Mouse (Mus musculus) spleen, adult 2 months (tissue): ENCODE measurements around the gene Nrap. TPM values are rescaled to one million over a fixed set of nuclear protein-coding genes. Genes with fewer than 3 reads are reported as not detected.

Source experiments
- DNase-seq, 2 experiments: peaks; one replicate each; pipeline versions ENCODE4 v3.0.0 to v3.0.0-alpha.2; 2012 to 2021; ENCODE audit warnings: low spot score in 2 of 2, low read depth in 1 of 2
- H3K27ac ChIP-seq: fragments of 200-500 bp; 2 replicates; pipeline ENCODE4 v1.5.1; 2012; ENCODE audit warnings: low read length, inconsistent platforms; ENCODE audit not compliant: insufficient read depth
- H3K27me3 ChIP-seq: fragments of 200-500 bp; 2 replicates; pipeline ENCODE4 v1.6.1; 2012; ENCODE audit warnings: mild to moderate bottlenecking, moderate library complexity, low read length, inconsistent platforms; ENCODE audit not compliant: control insufficient read depth, insufficient read depth
- H3K36me3 ChIP-seq: fragments of 200-500 bp; 2 replicates; pipeline ENCODE4 v1.6.1; 2012; ENCODE audit warnings: mild to moderate bottlenecking, low read length, inconsistent platforms; ENCODE audit not compliant: control insufficient read depth, insufficient read depth
- H3K4me1 ChIP-seq: fragments of 200-500 bp; 2 replicates; pipeline ENCODE4 v1.6.1; 2011; ENCODE audit warnings: inconsistent platforms; ENCODE audit not compliant: control insufficient read depth, insufficient read depth, insufficient read length
- H3K4me3 ChIP-seq: fragments of 200-500 bp; 2 replicates; pipeline ENCODE4 v1.5.1; 2011; ENCODE audit warnings: mild to moderate bottlenecking, inconsistent platforms; ENCODE audit not compliant: insufficient read depth, insufficient read length; ENCODE audit errors: extremely low read depth
- CTCF ChIP-seq: fragments of 200-500 bp; IDR thresholded peaks from 2 replicates; pipeline ENCODE4 v1.5.1; 2011; ENCODE audit warnings: mild to moderate bottlenecking, inconsistent platforms; ENCODE audit not compliant: insufficient read depth, insufficient read length, insufficient replicate concordance; ENCODE audit errors: extremely low read depth
- POLR2A ChIP-seq: fragments of 200-500 bp; IDR thresholded peaks from 2 replicates; pipeline ENCODE4 v1.6.1; 2011; ENCODE audit warnings: low read depth, low read length, inconsistent platforms
- WGBS: fragments of 180-500 bp; shearing (Covaris S2); methylation state at CpG from one replicate; pipeline ENCODE4 v1.1.7; 2018; 5-methylcytosine and 5-hydroxymethylcytosine counted together
- polyA plus RNA-seq: library from polyadenylated mRNA; depleted of rRNA; stranded (reverse); fragments of >200 nt; gene quantifications from 2 replicates; pipeline ENCODE4 v1.2.3, GENCODE M21; 2012

The Nrap gene
- polyA plus RNA-seq, 1 experiment: 0.01 TPM

DNA sequence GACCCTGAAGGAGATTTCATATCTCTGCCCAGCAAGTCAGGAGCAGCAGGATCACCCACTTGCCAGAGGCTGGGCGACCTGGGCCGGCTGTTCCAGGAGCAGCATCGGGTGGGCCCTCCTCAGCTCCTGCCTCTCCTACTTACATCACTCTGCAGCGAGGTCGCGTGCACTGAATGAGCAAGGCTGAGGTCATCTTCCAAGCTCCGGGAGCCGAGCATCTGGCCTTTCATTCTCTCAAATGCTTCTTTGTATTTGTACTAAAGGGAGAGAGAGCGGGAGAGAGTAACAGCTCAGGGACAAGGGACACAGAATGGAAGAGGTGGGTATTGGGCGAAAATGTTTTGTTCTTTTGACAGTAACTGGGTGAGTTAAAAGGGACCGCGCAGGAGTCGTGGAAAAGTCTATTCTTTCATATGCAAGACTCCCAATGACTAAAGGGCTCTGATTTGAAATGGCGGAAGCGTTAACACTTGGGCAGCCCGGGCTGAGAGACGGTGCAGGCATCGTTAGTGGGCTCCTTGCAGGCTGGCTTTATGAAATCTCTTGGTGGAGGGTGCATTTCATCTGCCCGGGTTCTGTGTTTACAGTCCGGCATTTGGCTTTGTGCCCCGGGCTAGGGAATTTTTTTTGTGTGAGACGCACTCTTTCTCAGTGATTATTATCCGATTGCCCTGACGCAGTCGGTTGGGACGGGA is 45.8 kb downstream of the Nrap start:
- WGBS: 89% methylated on average over 26 of the region's 26 CpGs
- TF ChIP-seq POLR2A: no peak
- no peak for TF ChIP-seq CTCF

GRCm38 (mm10) chr19:56342006-56342405 is 47.8 kb downstream of the Nrap start:
- Histone ChIP-seq H3K27ac (no peak overlapping the region), H3K4me1 (no peaks in the 10 kb centered on the region), H3K4me3 (no peak overlapping the region), H3K27me3 (no peaks in the 10 kb centered on the region), H3K36me3 (no peaks in the 10 kb centered on the region)
- 79% methylated on average over 8 of the region's 8 CpGs for WGBS
- DNase-seq: no peak
- no peak for TF ChIP-seq CTCF
- TF ChIP-seq POLR2A: no peak

More for the DNA sequence above, 45.8 kb downstream of the Nrap start:
- H3K27me3 ChIP-seq: no peaks in the 10 kb centered on the region
- H3K4me1 ChIP-seq: no peaks in the 10 kb centered on the region
- H3K4me3 ChIP-seq: no peak overlapping the region
- DNase-seq: no peak
- H3K27ac ChIP-seq: no peak overlapping the region
- no peaks in the 10 kb centered on the region for H3K36me3 ChIP-seq

DNA sequence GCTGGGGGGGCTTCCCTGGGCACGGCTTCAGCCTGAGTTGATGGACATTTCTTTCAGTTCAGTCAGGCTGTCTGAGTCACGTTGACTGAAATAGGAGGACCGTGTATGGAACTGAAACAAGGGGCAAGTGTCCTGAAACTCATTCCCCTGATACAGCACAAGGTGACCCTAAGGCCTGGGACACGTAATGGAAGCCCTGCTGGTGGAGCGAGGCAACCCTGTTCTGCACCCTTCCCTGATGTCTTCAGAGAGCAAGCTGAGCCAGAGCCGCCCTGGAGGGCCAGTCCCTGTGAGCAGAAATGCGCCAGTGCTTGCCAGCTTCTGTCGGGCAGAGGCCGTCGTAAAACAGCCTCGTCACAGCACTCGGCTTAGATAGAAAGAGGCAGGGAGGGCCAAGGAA is 53.0 kb downstream of the Nrap start:
- TF ChIP-seq POLR2A (no peak), CTCF (no peak)
- no peak overlapping the region for H3K27ac ChIP-seq
- no peak for DNase-seq
- H3K4me3 ChIP-seq: no peak overlapping the region
- 82% methylated on average over 12 of the region's 12 CpGs for WGBS
- no peaks in the 10 kb centered on the region for H3K36me3 ChIP-seq
- H3K4me1 ChIP-seq: no peaks in the 10 kb centered on the region
- no peaks in the 10 kb centered on the region for H3K27me3 ChIP-seq

DNA sequence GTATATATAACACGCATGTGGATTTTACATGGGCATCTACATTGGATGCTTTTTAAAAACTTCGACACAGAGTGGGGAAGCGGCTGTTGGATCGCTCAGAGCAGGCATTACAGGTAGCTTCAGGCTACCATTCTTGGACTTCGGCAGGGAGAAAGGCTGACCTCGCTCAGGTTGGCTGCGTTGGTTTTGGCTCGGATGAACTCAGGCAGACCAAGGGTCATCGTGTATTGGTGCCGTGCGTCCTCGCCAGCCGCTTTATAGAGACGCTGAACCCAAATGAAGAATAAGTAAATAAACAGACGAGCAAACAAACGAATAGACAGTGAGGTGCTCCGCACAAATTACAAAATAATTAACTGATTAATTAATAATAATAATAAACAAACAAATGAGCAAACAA is 53.5 kb downstream of the Nrap start:
- Histone ChIP-seq H3K4me3 (no peak overlapping the region), H3K36me3 (no peaks in the 10 kb centered on the region), H3K27me3 (no peaks in the 10 kb centered on the region), H3K27ac (no peak overlapping the region), H3K4me1 (no peaks in the 10 kb centered on the region)
- 94% methylated on average over 17 of the region's 17 CpGs for WGBS
- no peak for DNase-seq
- TF ChIP-seq CTCF: no peak
- TF ChIP-seq POLR2A: no peak

- Histone ChIP-seq H3K27me3 (no peaks in the 10 kb centered on the region), H3K4me3 (no peak overlapping the region), H3K4me1 (no peaks in the 10 kb centered on the region), H3K36me3 (no peaks in the 10 kb centered on the region), H3K27ac (no peak overlapping the region)
- WGBS: 87% methylated on average over 21 of the region's 21 CpGs
- TF ChIP-seq CTCF: no peak
- no peak for TF ChIP-seq POLR2A
- DNase-seq: no peak
Observed at GRCm38 (mm10) chr19:56326243-56326855, 63.5 kb downstream of the Nrap start.

DNA sequence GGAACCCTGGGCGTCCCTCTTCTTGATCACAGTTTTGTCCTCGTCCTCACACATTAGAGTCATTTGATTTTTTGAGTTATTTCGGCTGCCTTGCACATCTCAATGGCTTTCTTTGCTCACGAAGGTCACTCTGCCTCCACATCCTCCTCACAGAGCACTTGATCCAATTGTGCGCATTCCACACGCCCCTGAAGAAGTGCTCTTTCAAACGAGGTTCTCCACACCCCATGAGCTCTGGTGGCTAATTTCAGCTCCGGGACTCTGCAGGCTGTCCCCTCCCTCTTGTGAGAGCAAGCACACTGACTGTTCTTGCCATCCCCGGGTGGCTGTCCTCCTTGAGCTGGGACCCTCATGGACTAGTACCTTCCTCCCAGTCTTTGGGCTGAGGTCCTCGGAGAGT is 64.2 kb downstream of the Nrap start:
- 75% methylated on average over 10 of the region's 10 CpGs for WGBS

GRCm38 (mm10) chr19:56321303-56321920 is 68.4 kb downstream of the Nrap start:
- 91% methylated on average over 12 of the region's 12 CpGs for WGBS
- no peaks in the 10 kb centered on the region for H3K27me3 ChIP-seq

More for the DNA sequence above, 64.2 kb downstream of the Nrap start:
- Histone ChIP-seq H3K27me3 (no peaks in the 10 kb centered on the region), H3K36me3 (no peaks in the 10 kb centered on the region), H3K27ac (no peak overlapping the region), H3K4me3 (no peak overlapping the region), H3K4me1 (no peaks in the 10 kb centered on the region)
- no peak for DNase-seq
- TF ChIP-seq CTCF (no peak), POLR2A (no peak)

More at GRCm38 (mm10) chr19:56321303-56321920, 68.4 kb downstream of the Nrap start:
- no peaks in the 10 kb centered on the region for H3K4me1 ChIP-seq
- no peak overlapping the region for H3K4me3 ChIP-seq
- H3K36me3 ChIP-seq: no peaks in the 10 kb centered on the region
- no peak for DNase-seq
- no peak overlapping the region for H3K27ac ChIP-seq
- TF ChIP-seq POLR2A (no peak), CTCF (no peak)
